Mouse (Mus musculus) ES-E14 (cell line): ENCODE measurements around the gene Gm4201.
"Not testable (repeated sequence)": the region's sequence is repeated elsewhere in the genome, so short reads cannot be mapped to it uniquely, and the experiment has no call there.

Experiments
- CHD2 ChIP-seq: IDR thresholded peaks from 2 replicates; pipeline ENCODE4 v1.6.1; 2014; ENCODE audit warnings: mild to moderate bottlenecking, low read depth, low read length, inconsistent platforms
- HCFC1 ChIP-seq: IDR thresholded peaks from 2 replicates; pipeline ENCODE4 v1.6.1; 2012; ENCODE audit warnings: low read length, inconsistent platforms, borderline replicate concordance; ENCODE audit not compliant: insufficient read depth
- MAFK ChIP-seq: IDR thresholded peaks from 2 replicates; pipeline ENCODE4 v1.6.1; 2014; ENCODE audit warnings: mild to moderate bottlenecking, low read depth, low read length, inconsistent platforms; ENCODE audit not compliant: insufficient read depth
- ZC3H11A ChIP-seq: IDR thresholded peaks from 2 replicates; pipeline ENCODE4 v1.6.1; 2012; ENCODE audit warnings: low read depth, mild to moderate bottlenecking, inconsistent platforms, low read length, borderline replicate concordance

GRCm38 (mm10) chr7:22534787-22535186 lies 30.4 kb downstream of the Gm4201 start, which contains the start of gene Gm8677:
- not testable (repeated sequence) for TF ChIP-seq MAFK, ZC3H11A, HCFC1, CHD2
